Mouse (Mus musculus): ENCODE measurements around the gene Bcat2.

The Bcat2 gene

DNA sequence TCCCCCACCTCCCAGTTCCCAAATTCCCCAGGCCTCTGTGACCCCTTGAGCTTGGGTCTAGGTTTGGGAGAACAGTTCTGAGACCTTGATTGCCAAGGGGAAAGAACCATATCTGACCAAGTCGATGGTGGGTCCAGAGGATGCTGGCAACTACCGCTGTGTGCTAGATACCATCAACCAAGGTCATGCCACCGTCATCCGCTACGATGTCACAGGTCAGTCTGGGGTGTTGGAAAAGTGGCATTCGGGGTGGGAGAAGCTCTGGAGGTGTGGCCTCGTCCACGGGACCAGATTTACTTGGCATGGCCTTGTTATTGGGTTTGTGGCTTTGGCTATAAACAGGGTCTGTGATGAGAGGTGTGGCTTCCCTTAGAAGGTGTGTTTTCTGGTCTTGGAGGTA, 55.5 kb downstream of the Bcat2 start:
- in situ Hi-C loops (cut with MboI), result no loop called here

GRCm38 (mm10) chr7:45626571-45627076, 56.7 kb downstream of the Bcat2 start:
- in situ Hi-C loops (cut with MboI), result no loop called here

DNA sequence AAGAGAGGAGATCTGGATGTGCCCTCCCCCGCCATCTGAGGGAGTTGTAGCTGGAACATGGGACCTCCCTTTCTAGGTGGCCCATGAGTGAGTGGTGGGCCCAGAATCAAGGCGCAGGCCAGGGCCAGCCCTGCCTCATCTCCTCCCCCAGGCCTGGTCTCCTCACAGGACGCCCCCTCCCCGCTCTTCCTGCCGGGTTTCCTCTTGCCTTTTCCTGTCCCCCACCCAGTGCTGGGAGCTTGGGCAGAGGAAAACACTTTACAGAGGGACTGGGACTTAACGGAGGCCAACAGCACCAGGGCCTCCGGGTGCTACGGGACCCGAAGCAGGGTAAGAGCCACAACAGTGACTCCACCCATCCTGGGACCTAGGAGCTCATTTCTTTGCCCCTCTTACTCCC, 57.3 kb downstream of the Bcat2 start, which contains the start of gene Rasip1:
TSS of gene Rasip1 (plus strand) at position 228 of the 400 bp plus-strand sequence.
- in situ Hi-C loops (cut with MboI), result no loop called here

DNA sequence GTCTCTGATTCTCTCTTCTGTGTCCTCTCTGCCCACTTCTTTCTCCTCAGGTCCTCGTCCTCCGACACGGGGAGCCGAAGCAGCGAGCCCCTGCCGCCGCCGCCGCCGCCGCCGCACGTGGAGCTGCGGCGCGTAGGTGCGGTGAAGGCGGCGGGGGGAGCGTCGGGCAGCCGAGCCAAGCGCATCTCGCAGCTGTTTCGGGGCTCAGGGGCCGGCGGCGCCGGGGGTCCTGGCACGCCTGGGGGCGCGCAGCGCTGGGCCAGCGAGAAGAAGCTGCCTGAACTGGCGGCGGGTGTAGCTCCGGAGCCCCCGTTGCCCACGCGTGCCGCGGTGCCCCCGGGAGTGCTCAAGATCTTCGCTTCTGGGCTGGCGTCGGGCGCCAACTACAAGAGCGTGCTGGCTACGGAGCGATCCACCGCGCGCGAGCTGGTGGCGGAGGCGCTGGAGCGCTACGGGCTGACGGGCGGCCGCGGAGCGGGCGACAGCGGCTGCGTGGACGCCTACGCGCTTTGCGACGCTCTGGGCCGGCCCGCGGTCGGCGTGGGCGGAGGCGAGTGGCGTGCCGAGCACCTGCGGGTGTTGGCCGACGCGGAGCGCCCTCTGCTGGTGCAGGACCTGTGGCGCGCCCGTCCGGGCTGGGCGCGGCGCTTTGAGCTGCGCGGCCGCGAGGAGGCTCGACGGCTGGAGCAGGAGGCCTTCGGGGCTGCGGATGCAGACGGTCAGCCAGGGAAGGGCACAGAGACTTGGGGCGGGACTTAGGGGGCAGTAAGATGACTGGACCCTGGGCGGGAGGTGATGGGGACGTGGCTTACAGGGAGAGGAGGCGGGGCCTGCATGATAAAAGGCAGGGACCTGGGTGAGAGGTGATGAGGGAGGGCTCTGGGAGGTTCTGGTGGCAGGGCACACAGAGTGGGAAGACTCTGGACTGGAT, 58.7 kb downstream of the Bcat2 start:
- in situ Hi-C loops (cut with MboI), result no loop called here

DNA sequence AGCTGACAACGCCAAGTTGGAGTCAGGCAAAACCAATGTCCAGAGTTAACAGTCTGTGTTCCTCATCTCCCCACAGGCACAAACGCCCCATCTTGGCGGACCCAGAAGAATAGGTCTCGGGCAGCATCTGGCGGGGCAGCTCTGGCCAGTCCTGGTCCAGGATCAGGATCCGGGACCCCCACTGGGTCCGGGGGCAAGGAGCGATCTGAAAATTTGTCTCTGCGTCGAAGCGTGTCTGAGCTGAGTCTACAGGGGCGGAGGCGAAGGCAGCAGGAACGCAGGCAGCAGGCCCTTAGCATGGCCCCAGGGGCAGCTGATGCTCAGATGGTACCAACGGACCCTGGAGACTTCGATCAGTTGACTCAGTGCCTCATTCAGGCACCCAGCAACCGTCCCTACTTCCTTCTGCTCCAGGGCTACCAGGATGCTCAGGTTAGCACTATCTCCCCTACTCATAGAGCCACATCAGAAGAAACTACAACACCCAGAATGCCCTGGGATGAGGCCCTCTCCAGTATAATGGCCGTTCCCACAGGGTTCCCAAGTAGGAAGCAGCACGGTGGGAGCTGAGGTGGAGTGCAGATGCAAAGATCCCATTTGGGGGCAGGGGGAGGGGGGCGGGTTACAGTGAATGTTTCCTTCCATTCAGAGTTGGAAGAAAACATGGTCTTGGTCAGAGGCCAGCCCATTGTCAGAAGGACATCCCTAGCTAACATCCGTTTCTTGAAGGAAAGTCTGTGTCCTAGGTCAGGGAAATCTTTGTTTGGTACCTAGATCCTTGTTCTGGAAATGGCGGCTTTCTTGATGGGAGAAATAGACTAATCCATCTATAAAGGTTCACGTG, 60.3 kb downstream of the Bcat2 start:
- in situ Hi-C loops (cut with MboI), result no loop called here

- in situ Hi-C loops (cut with MboI), result no loop called here
Measured at GRCm38 (mm10) chr7:45632499-45632898, 62.5 kb downstream of the Bcat2 start.

DNA sequence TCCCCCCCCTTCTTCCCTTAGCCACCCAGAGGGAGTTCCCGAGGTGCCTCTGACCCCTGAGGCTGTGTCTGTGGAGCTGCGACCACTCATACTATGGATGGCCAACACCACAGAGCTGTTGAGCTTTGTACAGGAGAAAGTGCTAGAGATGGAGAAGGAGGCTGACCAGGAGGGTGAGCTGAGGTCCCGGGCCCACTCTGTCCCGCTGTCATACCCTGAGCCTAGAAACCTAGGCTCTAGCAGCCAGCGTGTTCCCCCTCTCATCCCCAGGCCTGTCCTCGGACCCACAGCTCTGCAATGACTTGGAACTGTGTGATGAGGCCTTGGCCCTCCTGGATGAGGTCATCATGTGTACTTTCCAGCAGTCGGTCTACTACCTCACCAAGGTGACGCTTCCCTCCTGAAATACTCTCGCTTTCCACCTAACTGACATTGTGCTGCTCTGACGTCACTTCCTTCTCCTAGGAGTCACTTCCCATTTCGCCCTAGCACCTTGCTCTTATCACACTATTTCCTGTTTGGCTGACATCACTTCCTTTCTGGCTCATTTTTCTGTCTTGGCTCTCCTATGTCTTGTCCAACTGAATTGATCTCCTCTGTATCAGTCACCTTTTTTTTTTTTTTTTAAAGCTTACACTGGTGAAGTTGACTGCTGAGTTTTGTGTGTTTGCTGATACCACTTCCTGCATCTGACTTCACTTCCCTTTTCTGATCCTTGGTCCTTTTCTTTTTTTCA, 65.2 kb downstream of the Bcat2 start:
- in situ Hi-C loops (cut with MboI), result no loop called here

DNA sequence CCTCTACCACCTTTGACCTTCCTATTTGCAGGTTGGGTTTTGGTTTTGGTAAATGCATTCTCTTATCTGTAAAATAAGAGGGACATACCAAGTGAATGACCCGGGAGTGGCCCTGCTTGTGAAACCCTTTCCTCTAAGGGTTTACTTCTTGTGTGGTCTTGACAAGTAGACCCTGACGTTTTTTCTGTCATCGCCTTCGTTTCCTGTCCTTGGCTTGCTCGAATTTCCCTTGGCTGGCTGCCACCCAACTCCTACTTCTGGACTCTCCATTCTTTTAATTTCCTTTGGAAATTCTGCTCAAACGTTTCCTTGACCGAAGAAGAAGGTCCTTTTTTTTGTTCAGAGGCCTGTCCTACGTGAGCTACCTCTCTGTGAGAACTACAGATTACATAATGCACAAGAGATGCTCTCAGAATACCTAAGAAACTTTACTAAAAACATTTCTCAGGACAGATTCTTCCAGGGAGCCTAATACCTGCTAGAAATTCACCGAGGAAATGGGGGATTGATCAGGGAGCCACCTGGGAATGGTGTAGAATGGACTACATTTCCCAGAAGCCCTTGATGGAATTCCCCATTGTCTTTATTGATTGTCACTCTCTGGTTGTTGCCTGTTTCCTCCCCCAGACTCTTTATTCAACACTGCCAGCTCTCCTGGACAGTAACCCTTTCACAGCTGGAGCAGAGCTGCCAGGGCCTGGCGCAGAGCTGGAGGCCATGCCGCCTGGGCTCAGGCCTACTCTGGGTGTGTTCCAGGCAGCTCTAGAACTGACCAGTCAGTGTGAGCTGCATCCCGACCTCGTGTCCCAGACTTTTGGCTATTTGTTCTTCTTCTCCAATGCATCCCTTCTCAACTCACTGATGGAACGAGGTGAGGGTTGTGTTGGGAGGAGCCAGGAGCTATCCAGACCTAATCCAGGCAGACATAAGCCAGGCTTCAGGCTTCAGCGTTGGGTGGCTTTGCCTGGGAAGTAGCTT, 66.0 kb downstream of the Bcat2 start:
- in situ Hi-C loops (cut with MboI), result no loop called here

DNA sequence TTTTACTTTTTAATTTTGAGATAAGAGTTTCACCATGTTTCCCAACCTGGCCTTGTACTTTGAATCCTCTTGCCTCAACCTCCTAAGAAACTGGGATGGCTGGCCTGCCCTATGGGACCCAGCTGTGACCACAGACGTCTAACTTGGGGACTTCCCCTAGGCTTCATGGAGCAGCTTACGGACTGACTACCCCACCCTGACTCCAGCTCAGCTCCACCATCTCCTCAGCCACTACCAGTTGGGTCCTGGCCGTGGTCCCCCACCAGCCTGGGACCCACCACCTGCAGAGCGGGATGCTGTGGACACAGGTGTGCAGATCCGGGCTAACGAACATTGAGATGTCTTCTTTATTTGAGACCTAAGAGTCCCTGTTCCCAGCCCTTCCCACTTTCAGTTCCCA, 67.8 kb downstream of the Bcat2 start:
- in situ Hi-C loops (cut with MboI), result no loop called here

GRCm38 (mm10) chr7:45638623-45639401, 68.9 kb downstream of the Bcat2 start:
- in situ Hi-C loops (cut with MboI), result no loop called here
